Comparison of ENCODE assay signal across 9 mouse cellular contexts in the genomic region with DNA sequence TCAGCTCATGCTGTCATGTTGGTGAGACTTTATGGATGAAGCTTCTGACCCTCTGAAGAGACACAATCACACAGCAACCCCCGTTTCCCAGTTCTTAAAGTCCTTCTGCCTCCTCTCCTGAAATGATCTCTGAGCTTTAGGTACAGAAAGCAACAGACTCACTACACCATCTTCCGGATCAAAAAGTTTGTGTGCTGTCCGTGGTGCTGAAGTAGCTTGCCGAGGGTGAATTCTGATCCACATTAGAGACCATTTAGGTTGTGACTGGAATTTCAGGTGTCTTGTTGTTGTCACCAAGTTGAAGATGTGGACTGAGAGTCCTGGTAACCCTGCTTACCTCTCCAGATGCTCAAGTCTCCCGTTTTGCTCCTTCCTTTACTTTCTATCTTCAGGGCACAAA.
DNase-seq lines count a peak whose midpoint lies in the region; ATAC-seq and TF ChIP-seq lines count a peak whose summit lies in the region.
"Had no signal": no experiment of that assay in that cellular context is flagged by ENCODE, and none has a peak within 500 bp of the region (broad histone marks: within the 10 kb centered on the region; RNA-seq: fewer than 3 reads in every experiment).

No protein-coding gene starts in this region.

- ATAC-seq in intestine, embryonic 14.5 days (replicated peaks; ENCODE audit: low FRiP score, low TSS enrichment, low read depth) = no peak
- no peak for ATAC-seq in intestine, embryonic 16.5 days
- ATAC-seq in inflammation-experienced regulatory T-cells, adult 6 months = no peak

- TF ChIP-seq CTCF in CH12.LX (conservative IDR thresholded peaks at IDR 0.05 in 1 of 2, IDR thresholded peaks at IDR 0.05 in 1 of 2; ENCODE audit: low read depth in 2 of 2, low read length in 2 of 2) = no peak

- H3K4me1 ChIP-seq in intestine, embryonic 14.5 days (replicated peaks; ENCODE audit: control insufficient read depth, insufficient read depth, low read length) = no peaks in the 10 kb centered on the region
- no peaks in the 10 kb centered on the region for H3K4me1 ChIP-seq in intestine, embryonic 16.5 days (ENCODE audit: control insufficient read depth, insufficient read depth, low read length)
- no peaks in the 10 kb centered on the region for H3K4me1 ChIP-seq in CH12.LX (ENCODE audit: control insufficient read depth in 1 of 2, insufficient read depth in 2 of 2)
- H3K4me1 ChIP-seq: limb, embryonic 15.5 days had no signal

- dilution Hi-C loops in CH12.LX (cut with MboI; ENCODE audit: extremely low pct_ligation_motif_present, extremely low pct_unique_long_range_greater_than_20kb, low sequenced_read_pairs) = no loop called here

- DNase-seq in intestine, embryonic 14.5 days (ENCODE audit: low spot score) = peak; percentile 77
- DNase-seq in CH12.LX (ENCODE audit: extremely low read depth) = peak; percentile 18
- DNase-seq in WW6 (ENCODE audit: low read depth, low spot score) = peak; percentile 9
- peak; percentile 73 to 77 for DNase-seq in kidney, postnatal 4 days
- DNase-seq in frontal cortex, postnatal 25 days (ENCODE audit: low spot score in 2 of 2) = no peak
- no peak for DNase-seq in spleen, adult 18-20 months

- WGBS in intestine, embryonic 14.5 days = 28% methylated on average over 5 of the region's 5 CpGs
- 25% methylated on average over 5 of the region's 5 CpGs for WGBS in intestine, embryonic 16.5 days

- TF ChIP-seq RAD21 in CH12.LX (IDR thresholded peaks at IDR 0.05; ENCODE audit: low read depth, low read length) = no peak

- in situ Hi-C loops in CH12.LX (cut with MboI; ENCODE audit: low pct_ligation_motif_present, low pct_unique_long_range_greater_than_20kb, low sequenced_read_pairs) = no loop called here

- TF ChIP-seq POLR2A in CH12.LX (IDR thresholded peaks at IDR 0.05; ENCODE audit: low read depth, low read length) = no peak

- H3K9me3 ChIP-seq in intestine, embryonic 14.5 days (ENCODE audit: control insufficient read depth, low read length) = no peaks in the 10 kb centered on the region
- H3K9me3 ChIP-seq in intestine, embryonic 16.5 days (ENCODE audit: control insufficient read depth, low read length) = no peaks in the 10 kb centered on the region
- peaks cover 3% of the 10 kb centered on the region for H3K9me3 ChIP-seq in CH12.LX (replicated peaks; ENCODE audit: low read length)
- H3K9me3 ChIP-seq: limb, embryonic 15.5 days had no signal

- TF ChIP-seq EP300 in CH12.LX (IDR thresholded peaks at IDR 0.05; ENCODE audit: low read length) = no peak

- H3K27ac ChIP-seq in intestine, embryonic 14.5 days (ENCODE audit: low read depth) = no peak overlapping the region
- H3K27ac ChIP-seq in intestine, embryonic 16.5 days (ENCODE audit: low read length) = no peak overlapping the region
- no peak overlapping the region for H3K27ac ChIP-seq in CH12.LX (ENCODE audit: insufficient read depth, low read depth)
- H3K27ac ChIP-seq: limb, embryonic 15.5 days had no signal

- no peak overlapping the region for H3K9ac ChIP-seq in intestine, embryonic 14.5 days (ENCODE audit: low read length)
- H3K9ac ChIP-seq in intestine, embryonic 16.5 days (ENCODE audit: low read depth, low read length) = no peak overlapping the region
- no peak overlapping the region for H3K9ac ChIP-seq in CH12.LX (ENCODE audit: insufficient read depth, low read depth)
- H3K9ac ChIP-seq: limb, embryonic 15.5 days had no signal

- no peak overlapping the region for H3K4me3 ChIP-seq in intestine, embryonic 14.5 days (ENCODE audit: low read depth, low read length)
- no peak overlapping the region for H3K4me3 ChIP-seq in intestine, embryonic 16.5 days (ENCODE audit: low read length)
- H3K4me3 ChIP-seq in CH12.LX (replicated peaks in 1 of 3; ENCODE audit: low read depth in 2 of 3, low read length in 2 of 3, poor library complexity in 1 of 3) = no peak overlapping the region
- H3K4me3 ChIP-seq: limb, embryonic 15.5 days had no signal

- H3K79me2 ChIP-seq in CH12.LX (replicated peaks; ENCODE audit: control insufficient read depth, extremely low read depth, insufficient read depth, poor library complexity, severe bottlenecking) = no peaks in the 10 kb centered on the region

- no peaks in the 10 kb centered on the region for H3K27me3 ChIP-seq in intestine, embryonic 14.5 days (replicated peaks; ENCODE audit: control insufficient read depth, insufficient read depth, low read length)
- no peaks in the 10 kb centered on the region for H3K27me3 ChIP-seq in intestine, embryonic 16.5 days (replicated peaks; ENCODE audit: control insufficient read depth, insufficient read depth, low read length)
- peaks cover 3% of the 10 kb centered on the region for H3K27me3 ChIP-seq in CH12.LX (replicated peaks)
- H3K27me3 ChIP-seq: limb, embryonic 15.5 days had no signal

- no peaks in the 10 kb centered on the region for H3K36me3 ChIP-seq in intestine, embryonic 14.5 days (ENCODE audit: control insufficient read depth, insufficient read depth, low read length)
- no peaks in the 10 kb centered on the region for H3K36me3 ChIP-seq in intestine, embryonic 16.5 days (ENCODE audit: control insufficient read depth, insufficient read depth, low read length)
- H3K36me3 ChIP-seq in CH12.LX (replicated peaks in 1 of 2; ENCODE audit: control insufficient read depth in 1 of 2, insufficient read depth in 1 of 2, low read length in 1 of 2) = no peaks in the 10 kb centered on the region
- H3K36me3 ChIP-seq: limb, embryonic 15.5 days had no signal

- no peak overlapping the region for H3K4me2 ChIP-seq in intestine, embryonic 14.5 days (ENCODE audit: low read length)
- H3K4me2 ChIP-seq in intestine, embryonic 16.5 days (ENCODE audit: low read depth, low read length) = no peak overlapping the region
- H3K4me2 ChIP-seq in CH12.LX (ENCODE audit: insufficient read depth, low read depth, poor library complexity, severe bottlenecking) = no peak overlapping the region
- H3K4me2 ChIP-seq: limb, embryonic 15.5 days had no signal

TF ChIP-seq in CH12.LX, 34 proteins besides CTCF, POLR2A, EP300 and RAD21:
- no peak for TF ChIP-seq MYC (IDR thresholded peaks at IDR 0.05; ENCODE audit: low read depth, low read length)
- TF ChIP-seq MXI1 (IDR thresholded peaks at IDR 0.05; ENCODE audit: low read depth, low read length) = no peak
- TF ChIP-seq HCFC1 (IDR thresholded peaks at IDR 0.05; ENCODE audit: low read depth, low read length) = no peak
- TF ChIP-seq SMC3 (IDR thresholded peaks at IDR 0.05; ENCODE audit: low read depth, low read length) = no peak
- TF ChIP-seq NRF1 (IDR thresholded peaks at IDR 0.05; ENCODE audit: low read depth, low read length) = no peak
- TF ChIP-seq CHD2 (IDR thresholded peaks at IDR 0.05; ENCODE audit: low read length) = no peak
- no peak for TF ChIP-seq MAFK (IDR thresholded peaks at IDR 0.05; ENCODE audit: insufficient replicate concordance, low read length)
- TF ChIP-seq JUND (conservative IDR thresholded peaks at IDR 0.05; ENCODE audit: low read depth, low read length) = no peak
- no peak for TF ChIP-seq ZKSCAN1 (IDR thresholded peaks at IDR 0.05; ENCODE audit: borderline replicate concordance, low read depth, low read length)
- no peak for TF ChIP-seq E2F4 (IDR thresholded peaks at IDR 0.05; ENCODE audit: insufficient replicate concordance, low read depth, low read length)
- TF ChIP-seq USF2 (conservative IDR thresholded peaks at IDR 0.05; ENCODE audit: low read depth, low read length) = no peak
- no peak for TF ChIP-seq GABPA (IDR thresholded peaks at IDR 0.05; ENCODE audit: insufficient replicate concordance, low read depth, low read length)
- TF ChIP-seq ELF1 (IDR thresholded peaks at IDR 0.05; ENCODE audit: low read depth, low read length) = no peak
- no peak for TF ChIP-seq KAT2A (IDR thresholded peaks at IDR 0.05; ENCODE audit: insufficient replicate concordance, low read length)
- TF ChIP-seq JUN (IDR thresholded peaks at IDR 0.05; ENCODE audit: insufficient read depth, low read depth, low read length) = no peak
- no peak for TF ChIP-seq USF1 (IDR thresholded peaks at IDR 0.05; ENCODE audit: low read depth, low read length)
- TF ChIP-seq ZMIZ1 (IDR thresholded peaks at IDR 0.05; ENCODE audit: low read depth, low read length) = no peak

Comparison
In these comparisons a context has a peak if more than half of its experiments do, and no peak if none do; other contexts are left out.
1. DNase-seq: peak in intestine, embryonic 14.5 days (single experiment), CH12.LX (single experiment), WW6 (single experiment) and kidney, postnatal 4 days (2 of 2); none in frontal cortex, postnatal 25 days (0 of 2) and spleen, adult 18-20 months (0 of 2).